Mouse (Mus musculus) adrenal gland, postnatal 0 days (tissue): ENCODE measurements around the gene Ncapd2. TPM values are rescaled to one million over a fixed set of nuclear protein-coding genes. Genes with fewer than 3 reads are reported as not detected.

ENCODE experiments used
- microRNA-seq: library from miRNA; unstranded; fragments of <30 nt; microRNA quantifications from one replicate; pipeline ENCODE4, GENCODE M21; 2016; ENCODE audit warnings: borderline replicate concordance; ENCODE audit not compliant: insufficient number of aligned reads
- polyA plus RNA-seq: library from polyadenylated mRNA; unstranded; fragments of >200 nt; fragmentation: Nextera tagmentation; extraction: Ambion mirVana; gene quantifications from 2 replicates; pipeline ENCODE4 v1.2.1, GENCODE M21; 2015

The Ncapd2 gene
- polyA plus RNA-seq: 27.6 and 29.4 TPM in 2 replicates

DNA sequence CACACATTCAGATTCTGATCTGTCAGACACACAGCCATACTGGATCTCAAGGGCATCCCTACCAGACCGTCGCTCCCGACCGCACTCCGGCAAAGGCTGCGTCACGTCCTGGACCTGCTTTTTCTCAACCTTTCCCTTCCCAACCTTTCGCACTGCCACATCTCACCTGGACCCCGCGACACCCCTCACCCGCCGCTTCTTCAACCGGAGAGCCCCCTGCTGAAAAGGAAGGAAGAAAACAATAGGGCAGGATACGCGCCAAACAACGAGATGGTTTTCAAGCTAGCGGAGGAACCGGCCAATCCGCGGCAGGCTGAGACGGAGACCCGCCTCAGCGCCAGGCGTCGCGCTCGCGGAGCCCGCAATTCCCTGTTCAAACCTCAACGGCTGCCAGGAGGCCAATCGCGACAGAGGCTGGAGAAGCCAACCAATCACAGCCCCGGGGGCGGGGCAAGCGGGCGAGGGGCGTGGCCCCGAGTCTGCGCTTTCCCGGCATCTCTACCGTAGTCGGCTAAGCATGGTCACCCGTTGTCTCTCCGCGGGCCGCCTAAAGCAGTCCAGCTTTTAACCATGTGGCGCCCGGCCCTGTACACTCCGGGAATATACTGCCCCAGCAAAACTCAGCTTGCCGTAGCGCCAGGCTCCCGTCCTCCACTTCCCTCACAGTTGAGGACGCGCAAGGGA, at the start of gene Ncapd2, which contains the start of gene Mrpl51:
Ncapd2 (minus strand) TSS at position 370 of the 684 bp plus-strand sequence.
Mrpl51 (plus strand) TSS at position 470 of the 684 bp plus-strand sequence.

GRCm38 (mm10) chr6:125236782-125237181, 45.3 kb upstream of the Ncapd2 start, which contains the start of gene Cd27:
Cd27 (minus strand) TSS chr6:125237010.

DNA sequence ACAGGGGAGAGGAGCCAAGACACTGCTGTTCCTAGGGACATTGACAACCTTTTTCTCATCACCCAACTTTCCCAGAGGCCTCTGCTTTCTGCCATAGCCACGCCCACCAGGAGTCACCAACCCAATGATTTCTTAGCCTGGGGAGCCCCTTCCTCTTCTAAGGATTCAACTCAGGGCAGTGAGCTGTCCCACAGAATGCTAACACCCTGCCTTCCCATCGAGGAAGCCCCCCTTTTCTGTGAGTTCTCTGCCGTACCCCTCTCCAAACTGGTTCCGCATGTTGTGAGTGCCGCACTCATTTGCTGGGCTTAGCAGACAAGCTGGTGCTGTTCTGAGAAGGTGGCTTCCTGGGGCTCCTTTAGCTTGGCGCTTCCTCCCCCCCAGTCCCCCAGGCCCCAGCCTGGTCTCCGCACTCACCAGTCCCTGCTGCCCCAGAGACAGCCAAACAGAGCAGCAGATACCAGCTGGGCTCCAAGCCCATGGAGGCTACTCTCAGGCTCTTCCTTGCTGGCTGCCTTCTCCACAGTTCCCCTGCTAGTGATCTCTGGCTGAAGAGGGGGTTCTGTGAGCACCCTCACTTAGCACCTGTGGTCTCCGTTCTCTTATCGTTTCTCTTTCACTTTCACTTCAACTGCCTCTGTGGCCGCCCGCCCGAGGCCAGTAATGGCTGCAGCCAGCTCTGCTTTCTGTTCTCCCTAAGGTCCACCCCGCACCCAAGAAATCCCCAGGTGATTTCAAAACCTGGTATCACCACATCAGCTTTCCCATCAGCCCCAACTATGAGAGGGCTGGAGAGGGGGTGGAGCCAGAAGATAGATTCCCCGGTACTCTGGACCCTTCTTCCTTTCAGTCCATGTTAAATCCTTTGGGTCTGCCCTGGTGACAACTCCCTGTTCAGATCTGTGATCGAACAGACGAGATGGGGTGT, 39.9 kb upstream of the Ncapd2 start, which contains the start of gene Tapbpl:
Tapbpl (minus strand) TSS at position 744 of the 928 bp plus-strand sequence.

GRCm38 (mm10) chr6:125215148-125215954, 23.9 kb upstream of the Ncapd2 start, which contains the start of gene Vamp1:
Vamp1 (plus strand) TSS chr6:125215551.

DNA sequence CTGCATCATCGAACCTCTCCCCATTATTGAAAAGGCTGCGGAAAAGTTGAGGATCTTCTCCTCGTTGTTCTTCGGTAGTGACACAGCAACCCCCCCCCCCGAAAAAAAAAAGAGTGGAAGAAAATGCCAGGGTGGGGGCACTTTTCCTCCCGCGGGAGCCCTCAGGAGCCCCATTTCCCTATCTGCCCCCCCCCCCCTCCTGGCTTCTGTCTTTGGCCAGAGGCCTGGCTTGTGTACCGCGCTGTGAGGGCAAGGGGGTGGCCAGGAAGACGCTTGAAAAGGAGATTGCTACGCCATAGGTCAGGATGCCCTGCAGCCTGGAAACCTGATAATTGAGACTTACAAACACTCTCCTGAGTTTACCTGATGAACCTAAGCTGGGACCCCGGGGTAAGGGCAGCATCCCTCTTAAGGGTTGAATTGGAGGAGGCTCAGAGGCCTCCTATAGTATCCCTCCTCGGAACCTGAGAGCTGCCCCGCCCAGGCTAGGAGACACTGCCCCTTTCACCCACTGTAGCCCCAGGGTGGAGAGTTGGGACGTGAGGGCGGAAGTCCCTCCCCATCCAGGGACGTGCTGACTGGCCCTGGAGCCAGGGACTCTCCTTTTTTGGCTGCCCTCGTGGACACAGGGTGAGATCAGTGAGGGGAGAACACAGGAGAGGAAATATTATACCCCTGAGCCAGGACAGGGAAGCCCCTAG, 25.3 kb downstream of the Ncapd2 start, which contains the start of gene Gapdh:
Gapdh (minus strand) TSS at position 417 of the 701 bp plus-strand sequence.

DNA sequence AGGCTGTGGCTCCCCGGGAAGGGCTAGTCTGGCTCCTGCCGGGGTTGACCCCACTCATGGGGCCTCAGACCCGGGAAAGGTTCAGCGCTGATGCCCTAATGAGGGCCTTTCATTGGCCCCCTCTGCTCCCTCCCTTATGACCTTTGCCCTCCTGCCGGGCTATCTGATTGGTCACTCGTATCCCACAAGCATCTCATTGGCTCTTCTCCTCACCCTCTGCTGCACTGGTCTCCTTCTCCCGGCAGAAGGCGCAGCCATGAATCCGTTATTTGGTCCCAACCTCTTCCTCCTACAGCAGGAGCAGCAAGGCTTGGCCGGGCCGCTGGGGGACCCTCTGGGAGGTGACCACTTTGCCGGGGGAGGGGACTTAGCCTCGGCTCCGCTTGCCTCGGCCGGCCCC, 46.5 kb downstream of the Ncapd2 start, which contains the start of gene Iffo1:
Iffo1 (plus strand) TSS at position 241 of the 400 bp plus-strand sequence.

GRCm38 (mm10) chr6:125131302-125132156, 60.0 kb downstream of the Ncapd2 start, which contains the start of gene Nop2:
Nop2 (plus strand) TSS chr6:125131909.

Small RNA genes within 50 kb of the gene (microRNA-seq; reads per million reads assigned to microRNA genes)
- gene Mir3098 (not detected), gene Mir8113 (not detected)

Other genes starting within 250 kb of the Ncapd2 start
- 134 and 179 TPM in 2 replicates for gene Cops7a, start 226.2 kb downstream of the Ncapd2 start, polyA plus RNA-seq
- 4.0 and 7.4 TPM in 2 replicates for gene Pianp, start 195.0 kb downstream of the Ncapd2 start, polyA plus RNA-seq
- 6.6 and 10.5 TPM in 2 replicates for gene Zfp384, start 182.6 kb downstream of the Ncapd2 start, polyA plus RNA-seq
- gene Ing4, start 151.9 kb downstream of the Ncapd2 start, polyA plus RNA-seq: 90.1 and 150 TPM in 2 replicates
- gene Acrbp, start 142.0 kb downstream of the Ncapd2 start, polyA plus RNA-seq: 3.2 and 3.4 TPM in 2 replicates
- gene Lpar5, start 123.8 kb downstream of the Ncapd2 start, polyA plus RNA-seq: 0.37 and 0.96 TPM in 2 replicates
- 41.4 and 42.5 TPM in 2 replicates for gene Chd4, start 95.7 kb downstream of the Ncapd2 start, polyA plus RNA-seq
- gene Nop2, start 59.8 kb downstream of the Ncapd2 start, polyA plus RNA-seq: 17.8 and 24.3 TPM in 2 replicates
- gene Iffo1, start 46.5 kb downstream of the Ncapd2 start, polyA plus RNA-seq: 14.3 and 19.4 TPM in 2 replicates
- 886 and 1,355 TPM in 2 replicates for gene Gapdh, start 25.2 kb downstream of the Ncapd2 start, polyA plus RNA-seq
- gene Mrpl51, start 100 bp upstream of the Ncapd2 start, polyA plus RNA-seq: 244 and 300 TPM in 2 replicates
- gene Vamp1, start 23.9 kb upstream of the Ncapd2 start, polyA plus RNA-seq: 5.4 and 12.5 TPM in 2 replicates
- 10.2 and 11.4 TPM in 2 replicates for gene Tapbpl, start 40.2 kb upstream of the Ncapd2 start, polyA plus RNA-seq
- gene Cd27, start 45.3 kb upstream of the Ncapd2 start, polyA plus RNA-seq: 1.4 and 6.7 TPM in 2 replicates
- gene Tuba3a, start 94.3 kb upstream of the Ncapd2 start, polyA plus RNA-seq: not detected in 2 replicates
- 50.3 and 70.1 TPM in 2 replicates for gene Ltbr, start 122.2 kb upstream of the Ncapd2 start, polyA plus RNA-seq
- gene Scnn1a, start 129.0 kb upstream of the Ncapd2 start, polyA plus RNA-seq: 1.2 and 1.6 TPM in 2 replicates
- gene Tnfrsf1a, start 157.7 kb upstream of the Ncapd2 start, polyA plus RNA-seq: 86.6 and 158 TPM in 2 replicates
- gene Plekhg6, start 189.1 kb upstream of the Ncapd2 start, polyA plus RNA-seq: 0.30 and 0.51 TPM in 2 replicates